Mouse (Mus musculus) intestine, postnatal 0 days (tissue): ENCODE measurements around the gene Hspa5. TPM values are rescaled to one million over a fixed set of nuclear protein-coding genes. Genes with fewer than 3 reads are reported as not detected.
"Not testable (repeated sequence)": the region's sequence is repeated elsewhere in the genome, so short reads cannot be mapped to it uniquely, and the experiment has no call there.

Experiments
- ATAC-seq: fragments of 200-750 bp; cut with Nextera tagmentation; 2 replicates; pipeline ENCODE4 v1.8.0; 2017; ENCODE audit warnings: mild to moderate bottlenecking, moderate TSS enrichment, moderate library complexity
- H3K27ac ChIP-seq: fragments of 300-500 bp; sonication (generic); 2 replicates; pipeline ENCODE4 v1.5.1; 2014; ENCODE audit warnings: mild to moderate bottlenecking, low read depth, low read length, moderate library complexity
- H3K27me3 ChIP-seq: fragments of 300-500 bp; sonication (generic); replicated peaks from 2 replicates; pipeline ENCODE4 v1.6.1; 2014; ENCODE audit warnings: low read length, mixed read lengths; ENCODE audit not compliant: control insufficient read depth, insufficient read depth
- H3K36me3 ChIP-seq: fragments of 300-500 bp; sonication (generic); 2 replicates; pipeline ENCODE4 v1.6.1; 2014; ENCODE audit warnings: mild to moderate bottlenecking, moderate library complexity; ENCODE audit not compliant: control insufficient read depth, insufficient read depth
- H3K4me1 ChIP-seq: fragments of 300-500 bp; sonication (generic); replicated peaks from 2 replicates; pipeline ENCODE4 v1.6.1; 2014; ENCODE audit warnings: antibody characterized with exemption, low read length, mixed read lengths; ENCODE audit not compliant: control insufficient read depth, insufficient read depth
- H3K4me2 ChIP-seq: fragments of 300-500 bp; sonication (generic); replicated peaks from 2 replicates; pipeline ENCODE4 v1.6.1; 2014; ENCODE audit warnings: low read depth, mild to moderate bottlenecking, moderate library complexity
- H3K4me3 ChIP-seq: fragments of 300-500 bp; sonication (generic); 2 replicates; pipeline ENCODE4 v1.5.1; 2014; ENCODE audit warnings: low read depth, low read length
- H3K9ac ChIP-seq: fragments of 300-500 bp; sonication (generic); 2 replicates; pipeline ENCODE4 v1.6.1; 2014; ENCODE audit warnings: mild to moderate bottlenecking, low read depth, low read length
- H3K9me3 ChIP-seq: fragments of 300-500 bp; sonication (generic); 2 replicates; pipeline ENCODE4 v1.6.1; 2016; ENCODE audit warnings: mixed run types; ENCODE audit not compliant: control insufficient read depth
- CTCF ChIP-seq: sonication (generic); IDR thresholded peaks from 2 replicates; pipeline ENCODE4 v1.5.1; 2016; ENCODE audit warnings: low read depth, mild to moderate bottlenecking, control low read depth, antibody characterized with exemption, moderate library complexity
- WGBS: fragments of 180-500 bp; shearing (Covaris S2); extraction: QIAGEN DNeasy Blood & Tissue Kit; methylation state at CpG from one replicate; pipeline ENCODE4 v1.1.7; 2014; 5-methylcytosine and 5-hydroxymethylcytosine counted together
- polyA plus RNA-seq: library from polyadenylated mRNA; unstranded; fragments of >200 nt; fragmentation: Nextera tagmentation; extraction: Ambion mirVana; gene quantifications from 2 replicates; pipeline ENCODE4 v1.2.1, GENCODE M21; 2015

Gene Hspa5
- polyA plus RNA-seq, 1 experiment from 2014 or later = 457 TPM

- 86% methylated on average over 7 of the region's 7 CpGs for WGBS
- Histone ChIP-seq H3K9me3 (no peaks in the 10 kb centered on the region), H3K4me1 (0 out of 2 replicates have a peak, but pooled peaks cover 2% of the 10 kb centered on the region), H3K9ac (no peak overlapping the region), H3K36me3 (peaks cover 19% of the 10 kb centered on the region; the same call in 1 of the 2 replicates), H3K27me3 (no peaks in the 10 kb centered on the region), H3K4me2 (no peak overlapping the region), H3K4me3 (no peak overlapping the region), H3K27ac (no peak overlapping the region)
- ATAC-seq = no peak
- TF ChIP-seq CTCF = no peak
These were observed 23.7 kb downstream of the Hspa5 start for GRCm38 (mm10) chr2:34795426-34795825.

GRCm38 (mm10) chr2:34799357-34800256 is 27.8 kb downstream of the Hspa5 start, which contains the start of gene Rabepk:
Rabepk (minus strand) TSS chr2:34799912.
- Histone ChIP-seq H3K4me3 (peak within 1 kb of the TSS; percentile 83), H3K4me1 (0 out of 2 replicates have a peak, but pooled peaks cover 3% of the 10 kb centered on the region), H3K9ac (peak within 1 kb of the TSS; percentile 75), H3K4me2 (peak within 1 kb of the TSS; percentile 91), H3K9me3 (no peaks in the 10 kb centered on the region), H3K36me3 (peaks cover 8% of the 10 kb centered on the region; the same call in 1 of the 2 replicates), H3K27ac (peak within 1 kb of the TSS; percentile 66), H3K27me3 (no peaks in the 10 kb centered on the region)
- WGBS = 2% methylated on average over 43 of the region's 44 CpGs
- no peak for TF ChIP-seq CTCF
- ATAC-seq = peak; percentile 66

GRCm38 (mm10) chr2:34800371-34800770 is 28.6 kb downstream of the Hspa5 start:
- no peak for TF ChIP-seq CTCF
- H3K9me3 ChIP-seq = no peaks in the 10 kb centered on the region
- peak overlapping the region; percentile 91 for H3K4me2 ChIP-seq
- H3K27ac ChIP-seq = peak overlapping the region; percentile 28; the same call in 1 of the 2 replicates
- peaks cover 1% of the 10 kb centered on the region; the same call in 1 of the 2 replicates for H3K36me3 ChIP-seq
- no peak overlapping the region for H3K9ac ChIP-seq
- H3K27me3 ChIP-seq = no peaks in the 10 kb centered on the region
- peak overlapping the region; percentile 83 for H3K4me3 ChIP-seq
- 78% methylated on average over 7 of the region's 7 CpGs for WGBS
- no peak for ATAC-seq
- 0 out of 2 replicates have a peak, but pooled peaks cover 3% of the 10 kb centered on the region for H3K4me1 ChIP-seq

- peak; percentile 94 for ATAC-seq
- peak overlapping the region; percentile 71 for H3K9ac ChIP-seq
These were observed 30.0 kb downstream of the Hspa5 start for GRCm38 (mm10) chr2:34801516-34802482.

GRCm38 (mm10) chr2:34802565-34803245 is 30.9 kb downstream of the Hspa5 start:
- not testable (repeated sequence) for H3K36me3 ChIP-seq, H3K4me1 ChIP-seq, H3K9me3 ChIP-seq, H3K27me3 ChIP-seq
- Histone ChIP-seq H3K9ac (peak overlapping the region; percentile 71), H3K4me2 (peak overlapping the region; percentile 61), H3K4me3 (peak overlapping the region; percentile 68), H3K27ac (peak overlapping the region; percentile 87)
- under 1% methylated on average over 27 of the region's 32 CpGs for WGBS
- ATAC-seq = peak; percentile 34
- peak; percentile 20; the same call in 1 of the 2 replicates for TF ChIP-seq CTCF

More at GRCm38 (mm10) chr2:34801516-34802482, 30.0 kb downstream of the Hspa5 start:
- WGBS = 6% methylated on average over 39 of the region's 39 CpGs
- peak overlapping the region; percentile 87 for H3K27ac ChIP-seq
- H3K27me3 ChIP-seq = no peaks in the 10 kb centered on the region
- 0 out of 2 replicates have a peak, but pooled peaks cover 3% of the 10 kb centered on the region for H3K4me1 ChIP-seq
- peak overlapping the region; percentile 68 for H3K4me3 ChIP-seq
- no peaks in the 10 kb centered on the region for H3K9me3 ChIP-seq
- TF ChIP-seq CTCF = peak; percentile 44
- peak overlapping the region; percentile 61 for H3K4me2 ChIP-seq
- H3K36me3 ChIP-seq = peaks cover 6% of the 10 kb centered on the region; the same call in 1 of the 2 replicates
